Mouse (Mus musculus) urinary bladder, postnatal 14 days (tissue): Measurements from ENCODE around the gene Gm8947.
"Not testable (repeated sequence)": the region's sequence is repeated elsewhere in the genome, so short reads cannot be mapped to it uniquely, and the experiment has no call there.

ENCODE experiments used
- DNase-seq: peaks from one replicate; pipeline ENCODE4 v3.0.0; 2021; ENCODE audit warnings: low spot score

Gene Gm8947

GRCm38 (mm10) chr1:151180167-151180566 is 12.0 kb upstream of the Gm8947 start:
- no peak for DNase-seq

- DNase-seq = not testable (repeated sequence)
Measured at GRCm38 (mm10) chr1:151182266-151182665, 9.9 kb upstream of the Gm8947 start, which contains the start of gene Gm47985. Gm47985 (plus strand) TSS chr1:151182537.

GRCm38 (mm10) chr1:151186186-151186585 is 6.0 kb upstream of the Gm8947 start:
- not testable (repeated sequence) for DNase-seq

GRCm38 (mm10) chr1:151186879-151187424 is 5.2 kb upstream of the Gm8947 start:
- not testable (repeated sequence) for DNase-seq

GRCm38 (mm10) chr1:151188469-151188868 is 3.7 kb upstream of the Gm8947 start:
- no peak for DNase-seq

GRCm38 (mm10) chr1:151192739-151193138 is 563 bp downstream of the Gm8947 start:
- not testable (repeated sequence) for DNase-seq

GRCm38 (mm10) chr1:151195986-151196385 is 3.8 kb downstream of the Gm8947 start:
- not testable (repeated sequence) for DNase-seq

GRCm38 (mm10) chr1:151196690-151197089 is 4.5 kb downstream of the Gm8947 start:
- not testable (repeated sequence) for DNase-seq

GRCm38 (mm10) chr1:151198120-151198519 is 5.9 kb downstream of the Gm8947 start, which contains the start of gene Gm47995:
Gm47995 (plus strand) TSS chr1:151198448.
- not testable (repeated sequence) for DNase-seq

- not testable (repeated sequence) for DNase-seq
Measured at GRCm38 (mm10) chr1:151200620-151201019, 8.4 kb downstream of the Gm8947 start.

- DNase-seq = not testable (repeated sequence)
Measured at GRCm38 (mm10) chr1:151202771-151203170, 10.6 kb downstream of the Gm8947 start.

GRCm38 (mm10) chr1:151203818-151204217 is 11.6 kb downstream of the Gm8947 start, which contains the start of gene 3110040M04Rik:
3110040M04Rik (plus strand) TSS chr1:151204121.
- DNase-seq = not testable (repeated sequence)

GRCm38 (mm10) chr1:151208493-151208892 is 16.3 kb downstream of the Gm8947 start:
- DNase-seq = not testable (repeated sequence)

GRCm38 (mm10) chr1:151208944-151209343 is 16.8 kb downstream of the Gm8947 start:
- DNase-seq = not testable (repeated sequence)

GRCm38 (mm10) chr1:151209824-151210355 is 17.7 kb downstream of the Gm8947 start, which contains the start of gene Gm47996:
Gm47996 (plus strand) TSS chr1:151210131.
- not testable (repeated sequence) for DNase-seq

- DNase-seq = not testable (repeated sequence)
Measured at GRCm38 (mm10) chr1:151211666-151212065, 19.5 kb downstream of the Gm8947 start.

- DNase-seq = no peak
Measured at GRCm38 (mm10) chr1:151214862-151215261, 22.7 kb downstream of the Gm8947 start.

GRCm38 (mm10) chr1:151215985-151216384 is 23.8 kb downstream of the Gm8947 start:
- no peak for DNase-seq

- DNase-seq = no peak
Measured at GRCm38 (mm10) chr1:151216417-151216816, 24.2 kb downstream of the Gm8947 start.

GRCm38 (mm10) chr1:151219045-151219444 is 26.9 kb downstream of the Gm8947 start:
- no peak for DNase-seq

GRCm38 (mm10) chr1:151220098-151220497 is 27.9 kb downstream of the Gm8947 start:
- no peak for DNase-seq

GRCm38 (mm10) chr1:151222561-151223267 is 30.5 kb downstream of the Gm8947 start:
- DNase-seq = no peak

GRCm38 (mm10) chr1:151223377-151223776 is 31.2 kb downstream of the Gm8947 start:
- no peak for DNase-seq
